Mouse (Mus musculus) neural tube, embryonic 14.5 days (tissue): ENCODE measurements around the gene Hdac5. TPM values are rescaled to one million over a fixed set of nuclear protein-coding genes. Genes with fewer than 3 reads are reported as not detected.
A peak's percentile ranks its signal among the peaks of the same experiment; 100 is the strongest.
"Not testable (repeated sequence)": the region's sequence is repeated elsewhere in the genome, so short reads cannot be mapped to it uniquely, and the experiment has no call there.

Source experiments
- ATAC-seq: fragments of 200-750 bp; cut with Nextera tagmentation; 2 replicates; pipeline ENCODE4 v1.8.0; 2017; ENCODE audit warnings: low read depth, mild to moderate bottlenecking, moderate TSS enrichment, moderate library complexity
- H3K27ac ChIP-seq: fragments of 300-500 bp; sonication (generic); 2 replicates; pipeline ENCODE4 v1.5.1; 2014; ENCODE audit warnings: low read depth, mild to moderate bottlenecking, control low read depth, low read length, moderate library complexity, mixed read lengths
- H3K27me3 ChIP-seq: fragments of 300-500 bp; sonication (generic); 2 replicates; pipeline ENCODE4 v1.6.1; 2014; ENCODE audit warnings: low read length; ENCODE audit not compliant: control insufficient read depth, insufficient read depth
- H3K36me3 ChIP-seq: fragments of 300-500 bp; sonication (generic); 2 replicates; pipeline ENCODE4 v1.6.1; 2014; ENCODE audit warnings: low read length, mixed read lengths; ENCODE audit not compliant: control insufficient read depth, insufficient read depth
- H3K4me1 ChIP-seq: fragments of 300-500 bp; sonication (generic); 2 replicates; pipeline ENCODE4 v1.6.1; 2014; ENCODE audit warnings: low read length; ENCODE audit not compliant: control insufficient read depth, insufficient read depth
- H3K4me2 ChIP-seq: fragments of 300-500 bp; sonication (generic); 2 replicates; pipeline ENCODE4 v1.6.1; 2014; ENCODE audit warnings: mild to moderate bottlenecking, low read depth, low read length, control low read depth
- H3K4me3 ChIP-seq: fragments of 300-500 bp; sonication (generic); 2 replicates; pipeline ENCODE4 v1.5.1; 2014; ENCODE audit warnings: low read depth, low read length, control low read depth, mixed read lengths
- H3K9ac ChIP-seq: fragments of 300-500 bp; sonication (generic); replicated peaks from 2 replicates; pipeline ENCODE4 v1.6.1; 2014; ENCODE audit warnings: low read depth, mild to moderate bottlenecking, control low read depth, low read length, mixed read lengths
- H3K9me3 ChIP-seq: fragments of 300-500 bp; sonication (generic); 2 replicates; pipeline ENCODE4 v1.6.1; 2016; ENCODE audit warnings: low read length; ENCODE audit not compliant: control insufficient read depth
- WGBS: fragments of 180-500 bp; shearing (Covaris S2); extraction: QIAGEN DNeasy Blood & Tissue Kit; methylation state at CpG from one replicate; pipeline ENCODE4 v1.1.7; 2014; 5-methylcytosine and 5-hydroxymethylcytosine counted together
- polyA plus RNA-seq: library from polyadenylated mRNA; unstranded; fragments of >200 nt; fragmentation: Nextera tagmentation; extraction: Ambion mirVana; gene quantifications from 2 replicates; pipeline ENCODE4 v1.2.1, GENCODE M21; 2014

Gene Hdac5
- polyA plus RNA-seq, 1 experiment from 2014 or later = 44.2 TPM

DNA sequence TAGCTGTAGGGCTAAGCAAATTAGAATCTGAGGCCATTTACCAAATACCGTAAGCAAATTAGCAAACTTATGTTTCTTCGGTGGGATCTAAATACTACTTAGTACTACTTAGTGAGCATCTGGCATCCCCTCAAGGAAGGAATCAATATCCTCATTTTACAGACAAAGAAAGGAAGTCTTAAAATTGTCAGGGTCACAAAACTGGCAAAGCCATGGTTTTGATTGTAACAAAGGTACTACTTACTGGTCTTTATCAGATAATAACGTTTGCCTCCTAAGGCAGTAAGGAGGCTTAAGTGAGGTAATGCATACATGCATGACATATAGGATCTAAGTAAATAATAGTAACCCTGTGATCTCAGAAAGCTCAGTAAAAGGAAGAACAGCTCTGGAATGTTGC lies 44.3 kb downstream of the Hdac5 start:
- peak overlapping the region; percentile 90; the same call in 1 of the 2 replicates for H3K9ac ChIP-seq

DNA sequence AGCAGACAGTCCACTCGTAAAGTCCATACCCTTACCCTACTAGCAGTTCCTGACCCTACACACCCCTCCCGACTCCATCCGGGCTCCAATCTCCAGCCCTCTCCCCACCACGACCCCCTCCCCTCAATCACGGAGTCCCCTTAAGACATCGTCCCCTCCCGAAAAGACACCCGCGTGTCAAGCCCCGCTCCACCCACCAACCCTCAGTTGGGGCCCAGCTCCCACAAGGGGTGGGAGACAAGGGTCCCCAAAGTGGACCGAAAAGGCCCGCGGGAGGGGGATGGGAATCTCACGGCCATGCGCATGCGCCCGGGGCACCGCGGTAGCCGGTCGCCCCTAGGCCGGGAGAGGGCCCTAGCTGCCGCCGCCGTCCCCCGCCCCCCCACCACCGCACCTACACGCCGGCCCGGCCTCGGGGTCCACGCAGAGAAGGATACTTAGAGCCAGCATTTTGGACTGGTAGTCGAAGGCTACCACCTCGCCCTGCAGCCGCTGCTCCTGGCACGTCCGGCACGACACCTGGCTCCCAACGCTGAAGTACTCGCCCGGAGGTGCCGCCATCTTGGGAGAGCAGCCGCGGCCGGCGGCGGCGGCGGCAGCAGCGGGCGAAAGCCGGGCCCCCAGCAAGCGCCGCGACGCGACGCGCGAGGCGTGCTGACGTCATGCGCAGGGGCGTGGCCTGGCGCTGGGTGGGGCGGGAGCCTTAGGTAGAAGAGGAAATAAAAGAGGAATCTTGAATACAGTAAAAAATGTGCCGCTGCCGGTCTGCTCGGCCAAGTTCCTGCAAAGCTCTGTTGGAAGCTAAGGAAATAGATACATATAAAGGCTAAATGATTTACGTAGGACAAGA lies 45.1 kb downstream of the Hdac5 start, which contains the start of gene Lsm12:
TSS of gene Lsm12 (minus strand) at position 651 of the 850 bp plus-strand sequence.
- Histone ChIP-seq H3K36me3 (peaks cover 17% of the 10 kb centered on the region), H3K9ac (peak within 1 kb of the TSS; percentile 90), H3K9me3 (no peaks in the 10 kb centered on the region), H3K4me3 (peak within 1 kb of the TSS; percentile 78), H3K27ac (peak within 1 kb of the TSS; percentile 96), H3K4me1 (peaks cover 5% of the 10 kb centered on the region), H3K4me2 (peak within 1 kb of the TSS; percentile 72), H3K27me3 (no peaks in the 10 kb centered on the region)
- WGBS = under 1% methylated on average over 69 of the region's 70 CpGs
- peak; percentile 86 for ATAC-seq

More for the DNA sequence above, 44.3 kb downstream of the Hdac5 start:
- 53% methylated on average over 3 of the region's 3 CpGs for WGBS
- peak overlapping the region; percentile 72 for H3K4me2 ChIP-seq
- no peaks in the 10 kb centered on the region for H3K27me3 ChIP-seq
- ATAC-seq = no peak
- peak overlapping the region; percentile 96; the same call in 1 of the 2 replicates for H3K27ac ChIP-seq
- peaks cover 15% of the 10 kb centered on the region for H3K36me3 ChIP-seq
- H3K9me3 ChIP-seq = no peaks in the 10 kb centered on the region
- H3K4me3 ChIP-seq = peak overlapping the region; percentile 78; the same call in 1 of the 2 replicates
- H3K4me1 ChIP-seq = peaks cover 5% of the 10 kb centered on the region

GRCm38 (mm10) chr11:102184253-102184645 lies 45.7 kb downstream of the Hdac5 start:
- H3K4me1 ChIP-seq = peaks cover 5% of the 10 kb centered on the region
- H3K9me3 ChIP-seq = no peaks in the 10 kb centered on the region
- H3K9ac ChIP-seq = peak overlapping the region; percentile 90
- H3K27me3 ChIP-seq = no peaks in the 10 kb centered on the region
- H3K4me3 ChIP-seq = peak overlapping the region; percentile 78
- peak overlapping the region; percentile 72 for H3K4me2 ChIP-seq
- no peak for ATAC-seq
- 5% methylated on average over 7 of the region's 7 CpGs for WGBS
- H3K27ac ChIP-seq = peak overlapping the region; percentile 96
- H3K36me3 ChIP-seq = peaks cover 19% of the 10 kb centered on the region

GRCm38 (mm10) chr11:102179836-102180235 lies 50.1 kb downstream of the Hdac5 start:
- Histone ChIP-seq H3K36me3 (peaks cover 34% of the 10 kb centered on the region), H3K4me2 (no peak overlapping the region), H3K9ac (no peak overlapping the region), H3K4me1 (peaks cover 5% of the 10 kb centered on the region), H3K27ac (no peak overlapping the region), H3K9me3 (no peaks in the 10 kb centered on the region), H3K27me3 (no peaks in the 10 kb centered on the region), H3K4me3 (no peak overlapping the region)
- no peak for ATAC-seq

GRCm38 (mm10) chr11:102168689-102169088 lies 61.3 kb downstream of the Hdac5 start:
- Histone ChIP-seq H3K9me3 (no peaks in the 10 kb centered on the region), H3K27me3 (no peaks in the 10 kb centered on the region), H3K4me2 (no peak overlapping the region), H3K27ac (no peak overlapping the region), H3K4me1 (no peaks in the 10 kb centered on the region), H3K9ac (no peak overlapping the region), H3K36me3 (peaks cover 23% of the 10 kb centered on the region), H3K4me3 (no peak overlapping the region)
- no peak for ATAC-seq
- whole genome bisulfite sequencing = 88% methylated on average over 5 of the region's 5 CpGs

DNA sequence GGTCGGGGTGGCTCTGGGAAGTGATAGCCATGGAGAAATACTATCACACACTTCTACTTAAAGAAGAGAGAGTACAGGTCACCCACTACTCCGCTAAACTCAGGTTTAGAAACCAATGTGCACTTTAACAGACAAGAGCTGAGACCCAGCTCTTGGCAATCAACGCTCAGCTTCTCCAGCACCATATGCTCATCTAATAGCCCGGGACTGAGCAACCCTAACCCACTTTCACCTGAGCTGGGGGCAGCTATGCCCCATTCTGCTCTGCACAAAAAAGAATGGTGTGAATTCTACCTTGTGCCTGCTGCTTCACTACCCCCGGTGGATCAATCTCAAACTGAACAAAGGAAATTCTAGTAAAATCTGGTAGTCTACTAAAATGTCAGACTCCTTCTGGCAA lies 62.4 kb downstream of the Hdac5 start:
- Histone ChIP-seq H3K9ac (no peak overlapping the region), H3K36me3 (peaks cover 30% of the 10 kb centered on the region), H3K27me3 (no peaks in the 10 kb centered on the region), H3K9me3 (no peaks in the 10 kb centered on the region), H3K27ac (no peak overlapping the region), H3K4me3 (no peak overlapping the region), H3K4me1 (no peaks in the 10 kb centered on the region), H3K4me2 (no peak overlapping the region)
- ATAC-seq = no peak
- WGBS = 94% methylated on average over 5 of the region's 5 CpGs

DNA sequence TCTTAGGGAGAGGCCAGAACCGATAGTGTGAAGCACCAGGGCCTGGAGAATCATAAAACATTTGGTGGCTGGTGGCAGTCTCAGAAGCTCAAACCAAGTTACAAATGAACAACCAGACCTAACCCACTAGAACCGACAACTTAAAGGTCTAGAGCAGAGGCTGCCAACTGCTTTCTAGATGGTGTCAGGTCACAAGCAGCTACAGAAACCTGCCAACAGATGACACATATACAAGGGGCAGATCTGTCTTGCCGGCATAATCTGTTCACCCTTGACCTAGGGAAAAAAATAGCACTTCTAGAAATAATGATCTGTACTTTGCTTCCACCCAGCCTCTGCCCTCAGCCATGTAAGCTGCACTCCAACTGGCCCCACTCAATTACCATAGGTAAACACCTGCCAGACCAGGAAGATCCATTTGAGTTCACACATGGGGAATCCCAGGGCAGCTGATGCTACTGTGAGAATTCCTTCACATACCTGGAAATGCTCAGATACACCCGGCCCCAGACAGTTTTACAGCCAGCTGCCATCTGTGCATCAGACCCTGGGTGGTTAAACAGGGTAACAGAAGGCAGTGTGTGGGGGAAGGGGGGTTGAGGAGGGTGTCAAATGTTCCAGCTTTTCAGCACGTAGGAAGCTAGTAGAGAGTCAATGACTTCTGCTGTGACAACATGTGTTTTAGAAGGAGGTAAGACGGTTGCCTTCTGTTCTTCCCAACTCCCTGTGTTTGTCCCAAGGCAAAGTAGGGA lies 63.8 kb downstream of the Hdac5 start:
- 61% methylated on average over 6 of the region's 6 CpGs for WGBS

DNA sequence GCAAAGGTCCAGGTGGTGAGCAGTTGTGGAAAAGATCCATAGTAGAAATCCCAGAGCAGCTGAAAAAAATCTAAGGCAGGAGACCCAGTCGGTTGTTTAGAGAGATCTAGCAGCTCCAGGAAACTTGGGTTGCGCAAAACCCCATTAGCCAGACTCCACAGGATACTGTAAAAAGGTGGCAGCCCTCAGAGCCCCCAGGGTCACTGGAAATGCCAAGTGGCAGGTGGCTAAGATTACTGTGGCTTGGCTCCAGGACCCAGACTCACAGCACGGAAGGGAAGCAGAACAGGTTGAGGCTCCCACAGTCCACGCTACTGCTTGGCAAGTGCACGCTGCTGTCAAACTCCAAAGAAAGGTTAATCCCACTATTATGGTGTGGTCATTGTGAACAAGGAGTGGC lies 70.2 kb downstream of the Hdac5 start:
- Histone ChIP-seq H3K36me3 (peaks cover 20% of the 10 kb centered on the region), H3K4me3 (no peak overlapping the region), H3K27ac (no peak overlapping the region), H3K4me2 (no peak overlapping the region), H3K9me3 (no peaks in the 10 kb centered on the region), H3K4me1 (peaks cover 4% of the 10 kb centered on the region), H3K9ac (no peak overlapping the region), H3K27me3 (no peaks in the 10 kb centered on the region)
- ATAC-seq = no peak
- WGBS = 84% methylated on average over 5 of the region's 5 CpGs

More for the DNA sequence above, 63.8 kb downstream of the Hdac5 start:
- H3K9me3 ChIP-seq = no peaks in the 10 kb centered on the region
- H3K4me1 ChIP-seq = no peaks in the 10 kb centered on the region
- H3K27ac ChIP-seq = no peak overlapping the region
- H3K4me3 ChIP-seq = no peak overlapping the region
- peaks cover 34% of the 10 kb centered on the region for H3K36me3 ChIP-seq
- no peak overlapping the region for H3K9ac ChIP-seq
- ATAC-seq = no peak
- no peak overlapping the region for H3K4me2 ChIP-seq
- no peaks in the 10 kb centered on the region for H3K27me3 ChIP-seq

GRCm38 (mm10) chr11:102158024-102158423 lies 71.9 kb downstream of the Hdac5 start:
- 92% methylated on average over 2 of the region's 2 CpGs for WGBS

More at GRCm38 (mm10) chr11:102158024-102158423, 71.9 kb downstream of the Hdac5 start:
- H3K4me2 ChIP-seq, H3K27me3 ChIP-seq, ATAC-seq, H3K27ac ChIP-seq, H3K4me3 ChIP-seq, H3K4me1 ChIP-seq, H3K9me3 ChIP-seq, H3K9ac ChIP-seq: not testable (repeated sequence)
- peaks cover 13% of the 10 kb centered on the region for H3K36me3 ChIP-seq
